Mouse (Mus musculus) cerebellum, postnatal 4 days (tissue): ENCODE measurements around the gene Gh.

Experiments used
- DNase-seq, 2 experiments: peaks; one replicate each; pipeline ENCODE4 v3.0.0; 2022; ENCODE audit warnings: low spot score in 2 of 2, mixed read lengths in 1 of 2

Gene Gh

DNA sequence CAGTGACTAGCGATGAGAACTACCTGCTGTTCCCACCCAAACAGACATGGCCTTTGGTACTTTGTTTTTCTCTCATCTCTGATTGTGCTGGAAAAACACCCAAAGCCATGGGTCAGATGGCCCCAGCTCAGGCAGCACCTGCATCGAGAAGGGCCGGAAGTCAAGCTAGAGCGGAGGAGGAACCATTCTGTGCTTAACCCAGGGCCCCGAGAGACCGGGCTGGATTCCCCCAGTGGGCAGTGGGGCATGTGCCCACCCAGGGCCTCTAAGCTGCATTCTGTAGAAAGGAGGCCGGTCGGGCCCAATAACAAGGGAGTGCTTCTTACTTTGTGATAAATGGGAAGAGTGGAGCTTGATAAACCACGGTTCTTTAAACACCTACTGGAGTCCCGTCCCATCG, 6.5 kb upstream of the Gh start:
- no peak for DNase-seq

DNA sequence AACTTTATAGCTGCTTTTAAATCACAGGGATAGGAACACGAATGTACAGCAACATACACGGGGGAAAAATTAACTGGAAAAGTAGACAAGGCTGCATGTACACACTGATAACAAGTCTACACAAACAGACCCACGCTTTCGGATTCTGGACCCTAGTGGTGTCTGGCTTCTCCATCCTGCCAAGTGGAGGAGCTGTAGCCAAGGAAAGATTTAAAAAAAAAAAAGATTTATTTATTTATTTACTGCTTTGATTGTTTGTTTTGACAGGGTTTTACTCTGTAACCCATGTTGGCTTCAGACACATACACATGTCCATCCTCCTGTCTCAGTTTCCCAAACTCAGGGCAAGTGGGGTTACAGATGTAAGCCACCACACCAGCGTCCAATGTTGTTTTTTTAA, 5.8 kb upstream of the Gh start:
- no peak for DNase-seq

DNA sequence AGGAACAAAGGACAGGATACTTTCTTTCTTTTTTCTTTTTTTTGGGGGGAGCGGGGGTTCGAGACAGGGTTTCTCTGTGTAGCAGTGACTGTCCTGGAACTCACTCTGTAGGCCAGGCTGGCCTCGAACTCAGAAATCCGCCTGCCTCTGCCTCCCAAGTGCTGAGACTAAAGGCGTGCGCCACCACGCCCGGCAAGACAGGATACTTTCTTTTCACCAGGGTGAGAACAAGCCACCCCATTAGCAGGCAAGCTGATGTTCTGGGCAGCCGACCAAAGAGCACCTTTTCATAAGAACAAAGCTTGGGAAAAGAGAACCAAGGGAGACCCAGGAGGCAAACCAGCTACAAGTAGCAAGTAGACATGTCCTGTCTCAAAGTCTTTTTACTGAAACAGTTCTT, 5.1 kb upstream of the Gh start:
- DNase-seq = no peak

DNA sequence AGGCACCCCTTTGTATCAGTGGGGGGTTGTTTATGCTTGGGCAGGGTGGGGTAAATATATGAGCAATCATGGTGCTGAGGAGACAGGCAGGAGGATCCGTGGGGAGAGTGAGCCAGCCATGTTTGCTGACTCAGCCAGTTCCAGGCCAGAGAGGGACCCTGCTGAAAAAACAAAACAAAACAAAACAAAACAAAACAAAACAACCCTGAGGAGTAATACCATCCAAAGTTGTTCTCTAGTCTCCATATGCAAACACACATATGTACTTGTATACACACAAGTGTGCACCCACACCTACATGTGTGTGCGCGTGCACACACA, 4.4 kb upstream of the Gh start:
- no peak for DNase-seq

DNA sequence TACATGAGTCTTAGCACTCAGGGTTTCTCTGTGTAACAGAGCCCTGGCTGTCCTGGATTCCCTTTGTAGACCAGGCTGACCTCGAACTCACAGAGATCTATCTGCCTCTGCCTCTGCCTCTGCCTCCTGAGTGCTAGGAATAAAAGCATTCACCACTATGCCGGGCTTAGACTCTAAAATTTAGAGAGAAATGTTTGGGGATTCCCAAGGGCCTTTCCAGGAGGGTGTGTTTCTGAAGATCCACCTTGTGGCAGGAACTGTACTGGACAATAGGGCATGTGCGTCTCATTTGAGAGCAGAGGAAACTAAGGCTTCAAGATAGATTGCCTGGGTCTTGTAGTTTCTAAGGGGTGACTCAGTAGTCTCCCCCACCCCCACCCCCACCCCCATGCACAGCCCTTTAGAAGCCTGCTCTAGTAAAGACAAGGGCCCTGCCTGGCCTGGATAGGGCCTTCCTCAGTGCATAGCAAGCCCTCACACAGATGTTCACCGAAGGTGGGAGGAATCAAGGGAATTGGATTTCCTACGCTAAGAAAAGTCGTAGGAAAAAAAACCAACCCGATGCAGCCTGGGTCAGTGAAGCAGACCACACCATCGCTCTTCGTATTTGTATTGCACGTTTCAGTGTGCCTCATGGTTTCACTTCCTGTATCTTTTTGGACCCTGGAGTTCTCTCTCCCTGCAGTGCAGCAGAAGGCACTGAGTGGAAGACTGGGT, 3.8 kb upstream of the Gh start:
- DNase-seq = no peak

DNA sequence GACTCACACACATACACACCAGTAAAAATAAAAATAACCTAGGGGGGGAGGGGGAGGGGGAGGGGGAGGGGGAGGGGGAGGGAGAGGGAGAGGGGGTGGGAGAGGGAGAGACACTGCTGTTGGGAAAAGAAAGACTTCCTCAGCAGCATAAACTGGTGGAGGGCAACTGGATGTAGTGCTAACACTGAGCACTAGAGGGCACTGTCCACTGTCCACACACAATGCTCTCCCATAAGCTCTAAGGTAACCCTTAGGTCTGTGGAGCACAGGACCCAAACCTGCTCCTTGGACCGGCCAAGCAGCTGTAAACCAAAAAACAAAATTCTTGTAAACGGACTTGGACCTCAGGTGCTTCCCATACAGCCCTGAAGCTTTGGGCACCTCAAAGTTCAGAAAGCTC, 969 bp upstream of the Gh start:
- peak in 1 of 2 experiments; percentile 56 for DNase-seq

DNA sequence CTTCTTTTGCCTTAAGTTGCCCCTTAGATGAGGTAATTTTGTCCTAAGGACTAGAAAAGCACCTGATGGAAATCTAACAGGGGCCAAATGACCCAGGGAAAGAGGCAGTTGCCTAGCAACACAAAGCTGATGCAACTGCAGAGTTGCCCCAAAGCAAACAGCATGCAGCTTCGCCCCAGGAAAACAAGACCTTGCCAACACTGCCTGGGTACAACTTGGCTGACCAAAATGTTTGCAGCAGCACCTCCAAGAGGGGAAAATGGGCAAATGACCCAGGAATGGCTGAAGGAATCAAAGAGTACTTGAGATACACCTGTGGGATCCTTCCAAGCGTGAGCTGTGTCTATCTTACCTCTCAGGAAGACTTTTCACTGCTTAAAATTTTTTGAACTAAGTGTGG, 9.8 kb downstream of the Gh start:
- DNase-seq = peak in 1 of 2 experiments; percentile 45

DNA sequence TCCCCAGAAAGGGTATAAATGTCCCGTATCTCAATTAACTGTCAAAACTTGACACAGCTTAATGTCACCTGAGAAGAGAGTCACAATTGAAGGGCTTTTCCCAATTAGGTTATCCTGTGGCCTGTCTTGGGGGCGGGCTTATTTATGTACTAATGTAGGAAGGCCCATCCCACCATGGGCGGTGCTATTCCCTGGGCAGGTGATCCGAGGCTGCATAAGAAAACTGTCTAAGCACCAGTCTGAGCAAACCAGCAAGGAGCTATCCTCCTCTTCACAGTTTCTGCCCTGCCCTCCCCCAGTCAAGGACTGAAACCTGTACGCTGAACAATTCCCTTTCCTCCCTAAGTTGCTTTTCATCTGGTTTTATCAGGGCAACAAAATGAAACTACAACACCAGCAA, 11.3 kb downstream of the Gh start:
- no peak for DNase-seq

DNA sequence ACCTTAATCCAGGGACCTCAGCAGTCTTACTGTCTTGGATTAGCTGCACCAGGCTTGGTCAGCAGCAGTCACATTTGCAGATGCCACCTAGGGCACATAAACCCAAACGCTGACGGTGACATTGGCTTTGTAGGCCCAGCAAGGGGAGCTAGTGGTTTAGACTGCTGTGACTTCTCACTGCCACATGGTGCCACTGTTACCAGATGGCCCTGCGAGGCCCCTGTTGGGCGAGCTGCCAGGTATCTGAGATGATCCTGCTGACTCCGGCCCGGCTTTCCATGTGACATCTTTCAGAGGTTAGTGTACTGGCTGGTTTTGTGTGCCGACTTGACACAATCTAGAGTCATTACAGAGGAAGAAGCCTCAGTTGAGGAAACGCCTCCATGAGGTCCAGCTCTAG, 12.3 kb downstream of the Gh start:
- DNase-seq = peak; percentile 60 to 85

DNA sequence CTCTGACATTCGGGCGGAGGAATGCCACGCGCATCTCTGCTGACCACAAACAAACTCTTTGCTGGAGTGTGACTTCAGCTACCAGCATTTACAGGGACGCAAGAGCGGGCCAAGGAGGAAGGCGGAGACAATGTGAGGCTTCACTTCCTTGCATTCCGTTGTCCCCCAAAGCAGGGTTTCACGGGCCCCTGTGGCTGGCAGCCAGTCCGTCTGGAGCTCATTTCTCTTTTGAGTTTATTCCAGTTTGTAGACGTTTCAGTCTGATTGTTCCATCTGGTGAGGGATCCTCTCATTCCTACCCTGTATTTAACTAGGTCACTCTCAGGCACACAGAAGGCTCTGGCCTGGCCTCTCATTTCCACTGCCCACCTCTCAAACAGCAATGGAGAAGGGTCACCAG, 14.7 kb downstream of the Gh start:
- no peak for DNase-seq

DNA sequence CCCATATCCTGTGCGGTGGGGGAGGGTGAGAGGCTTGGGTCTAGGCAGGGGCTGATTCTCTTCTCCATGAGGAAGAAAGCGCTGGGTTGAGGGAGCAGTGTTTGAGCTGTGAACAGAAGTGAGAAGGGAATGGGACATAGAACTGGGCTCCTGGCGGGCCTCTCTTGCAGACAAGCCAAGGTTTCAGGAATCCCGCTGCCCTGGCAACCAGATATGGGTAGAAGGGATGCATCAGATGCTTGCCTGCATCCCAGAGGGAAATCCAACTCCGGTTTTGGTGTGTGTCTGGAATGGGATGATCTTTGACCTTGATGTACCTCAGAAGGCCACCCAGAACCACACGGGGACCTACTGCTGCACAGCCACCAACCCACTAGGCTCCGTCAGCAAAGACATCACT, 15.5 kb downstream of the Gh start:
- no peak for DNase-seq

DNA sequence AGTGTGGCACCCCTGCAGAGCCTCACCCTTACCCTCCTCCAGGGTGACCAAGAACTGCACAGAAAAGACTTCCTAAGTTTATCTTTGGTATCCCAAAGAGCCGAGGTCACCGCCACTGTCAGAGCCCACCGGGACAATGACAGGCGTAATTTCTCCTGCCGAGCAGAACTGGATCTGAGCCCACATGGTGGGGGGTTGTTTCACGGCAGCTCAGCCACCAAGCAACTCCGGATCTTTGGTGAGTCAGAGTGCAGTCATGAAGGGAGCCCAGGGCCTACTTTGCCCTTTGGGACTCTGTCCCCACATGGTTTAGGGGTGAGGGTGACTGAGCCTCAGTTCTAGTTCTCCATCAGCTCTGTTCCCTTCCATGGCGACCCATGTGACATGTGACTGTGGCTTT, 17.5 kb downstream of the Gh start:
- DNase-seq = no peak

DNA sequence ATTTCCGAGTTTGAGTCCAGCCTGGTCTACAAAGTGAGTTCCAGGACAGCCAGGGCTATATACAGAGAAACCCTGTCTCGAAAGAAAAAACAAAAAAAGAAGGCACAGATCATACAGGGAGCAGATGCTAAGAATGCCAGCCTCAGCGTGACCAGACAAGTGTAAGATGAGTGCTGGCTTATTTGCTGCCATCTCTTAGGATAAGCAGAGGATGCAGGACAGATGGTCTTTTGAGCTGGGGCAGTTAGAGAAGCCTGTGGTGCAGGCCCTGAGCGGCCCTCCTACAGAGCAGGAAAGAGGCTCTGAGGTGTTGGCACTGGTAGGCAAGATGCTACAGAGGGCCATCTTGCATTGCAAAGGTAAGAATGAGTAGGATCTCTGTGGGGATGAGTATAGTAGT, 18.3 kb downstream of the Gh start:
- DNase-seq = no peak

DNA sequence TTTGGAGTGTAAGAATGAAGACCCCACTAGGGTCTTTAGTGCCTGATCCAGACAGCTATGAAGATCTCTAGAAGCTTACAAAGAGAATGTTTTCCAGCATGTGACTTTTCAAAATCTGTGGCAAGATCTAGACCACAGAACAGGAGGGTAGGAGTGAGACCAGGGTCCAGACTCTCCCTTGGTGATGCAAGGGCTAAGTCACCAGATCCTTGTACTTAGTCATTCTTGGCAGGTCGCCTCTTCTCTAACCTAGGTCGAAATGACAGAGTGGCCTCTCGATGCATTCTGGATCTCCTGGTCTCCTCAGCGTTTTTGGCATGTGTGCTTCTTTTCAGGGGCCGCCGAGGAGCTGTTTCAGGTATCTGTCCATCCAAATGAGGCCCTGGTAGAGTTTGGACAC, 19.2 kb downstream of the Gh start:
- no peak for DNase-seq

DNA sequence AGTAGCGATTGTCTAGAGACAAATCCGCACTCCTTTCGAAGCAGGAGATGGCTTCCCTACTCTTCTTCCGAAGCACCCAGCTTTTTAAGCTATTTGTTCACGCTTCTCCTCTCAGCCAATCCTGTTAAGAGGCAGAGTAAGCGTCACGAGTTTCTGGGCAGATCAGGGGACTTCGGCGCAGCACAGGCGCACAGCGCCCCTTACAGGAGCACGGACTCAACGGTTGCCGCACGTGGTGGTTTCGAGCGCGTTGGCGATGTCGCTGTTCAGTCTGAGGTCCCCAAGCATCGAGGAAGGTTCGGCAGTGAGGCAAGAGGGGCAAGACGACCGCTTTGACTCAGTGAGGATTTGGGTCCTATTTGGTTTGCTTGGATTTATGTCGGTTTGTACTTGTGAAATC, 25.2 kb downstream of the Gh start, which contains the start of gene Tcam1:
TSS of gene Tcam1 (plus strand) at position 219 of the 400 bp plus-strand sequence.
- peak; percentile 92 to 96 for DNase-seq

DNA sequence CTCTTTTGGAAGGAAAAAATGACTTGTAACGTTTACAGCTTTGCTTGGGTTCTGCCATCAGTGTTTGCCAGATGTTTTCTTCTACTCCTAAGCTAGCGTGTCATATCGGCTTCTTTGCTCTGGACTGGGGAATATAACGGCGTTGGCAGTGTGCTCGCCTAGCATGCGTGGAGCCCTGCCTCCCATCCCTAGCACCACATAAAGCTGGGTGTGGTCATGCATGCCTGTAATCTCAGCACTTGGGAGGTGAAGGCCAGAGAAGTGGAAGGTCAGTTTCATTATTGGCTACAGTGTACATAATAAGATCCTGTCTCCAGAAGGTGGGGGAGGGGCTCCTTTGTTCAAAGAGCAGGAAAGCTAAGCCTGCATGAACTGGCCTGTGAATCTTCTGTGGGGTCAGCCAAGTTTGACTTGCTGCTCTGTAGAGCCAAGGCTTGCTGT, 26.7 kb downstream of the Gh start:
- no peak for DNase-seq

DNA sequence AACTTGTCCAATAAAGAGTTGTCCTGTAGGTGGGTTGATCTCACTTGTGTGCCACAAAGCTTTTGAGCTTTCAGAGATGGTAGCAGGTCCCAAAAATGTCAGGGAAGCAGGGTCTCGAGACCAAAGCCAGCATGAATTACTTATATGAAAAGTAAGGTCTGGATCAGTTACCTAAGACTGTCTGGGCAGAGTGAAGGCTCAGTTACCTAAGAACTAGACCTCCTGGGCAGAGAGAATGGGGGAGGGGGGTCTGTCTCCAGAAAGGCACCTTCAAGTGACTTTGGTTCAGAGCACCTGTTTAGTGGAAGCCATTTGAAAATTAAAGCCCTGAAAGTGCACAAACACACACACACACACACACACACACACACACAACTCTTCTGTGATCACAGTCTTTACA, 27.3 kb downstream of the Gh start:
- no peak for DNase-seq

DNA sequence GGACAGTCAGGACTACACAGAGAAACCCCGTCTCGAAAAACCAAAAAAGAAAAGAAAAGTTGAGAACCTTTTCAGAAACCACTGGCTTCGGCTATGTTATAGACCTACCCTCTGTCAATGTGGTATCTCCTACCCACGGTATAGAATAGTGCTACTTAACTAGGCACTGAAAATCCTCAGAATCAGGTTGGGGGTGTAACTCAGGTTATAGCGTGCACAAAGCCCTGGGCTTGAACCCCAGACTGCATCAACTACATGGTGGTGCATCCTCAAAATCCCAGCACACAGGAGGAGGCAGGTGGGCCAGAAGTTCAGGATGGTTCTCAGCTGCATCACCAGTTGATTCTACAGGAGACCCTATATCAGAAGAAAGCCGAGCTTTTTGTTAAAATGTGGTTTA, 27.9 kb downstream of the Gh start:
- DNase-seq = no peak

DNA sequence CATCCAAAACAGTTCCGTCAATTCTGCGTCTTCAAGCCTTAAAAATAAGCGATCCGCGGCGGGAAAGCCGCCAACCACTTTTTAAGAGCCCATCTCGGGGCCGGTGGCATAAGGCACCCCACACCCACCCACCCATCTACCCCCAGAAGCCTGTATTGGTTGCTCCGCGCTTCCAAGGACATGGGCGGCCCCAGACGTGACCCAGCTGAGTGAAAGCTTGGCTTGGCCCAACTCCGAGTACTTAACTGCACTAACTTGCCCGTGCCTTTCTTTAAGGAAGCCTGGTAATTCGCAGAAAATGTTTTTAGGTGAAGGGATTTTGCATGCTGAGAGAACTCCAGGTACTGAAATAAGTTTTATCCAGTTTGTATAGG, 28.4 kb downstream of the Gh start:
- no peak for DNase-seq

DNA sequence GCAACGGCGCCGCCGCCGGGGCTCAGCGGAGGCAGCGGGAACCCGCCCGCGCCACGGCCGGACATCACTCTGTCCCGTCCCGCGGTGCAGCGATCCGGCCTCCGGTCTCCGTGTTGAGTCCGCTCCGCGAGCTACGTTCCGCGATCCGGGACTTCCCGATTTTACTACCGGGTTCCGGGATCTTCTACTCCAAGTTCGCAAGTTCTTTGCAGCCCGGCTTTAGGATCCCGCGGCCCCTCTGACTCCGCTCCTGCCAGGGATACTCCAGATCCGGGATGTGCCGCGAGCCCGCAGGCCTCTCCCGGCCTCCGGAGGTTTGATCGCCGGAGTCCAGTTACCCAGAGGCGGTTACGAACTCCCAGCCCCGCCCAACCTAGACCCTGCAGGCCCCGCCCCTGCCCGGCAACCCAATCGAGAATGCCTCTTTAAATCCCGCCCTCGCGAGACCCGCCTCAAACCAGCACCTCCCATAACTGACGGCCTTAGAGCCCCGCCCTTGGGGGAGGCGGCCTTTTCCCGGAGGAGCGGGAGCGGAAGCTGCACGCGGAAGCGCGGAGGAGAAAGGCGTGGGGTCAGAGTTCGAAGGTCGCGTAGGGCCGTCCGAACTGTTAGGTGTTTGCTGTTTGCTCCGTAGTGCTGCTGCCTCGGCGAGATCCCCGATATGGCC, 28.9 kb downstream of the Gh start, which contains the start of gene Smarcd2:
TSS of gene Smarcd2 (minus strand) at position 329 of the 667 bp plus-strand sequence.
- DNase-seq = peak; percentile 94 to 98

DNA sequence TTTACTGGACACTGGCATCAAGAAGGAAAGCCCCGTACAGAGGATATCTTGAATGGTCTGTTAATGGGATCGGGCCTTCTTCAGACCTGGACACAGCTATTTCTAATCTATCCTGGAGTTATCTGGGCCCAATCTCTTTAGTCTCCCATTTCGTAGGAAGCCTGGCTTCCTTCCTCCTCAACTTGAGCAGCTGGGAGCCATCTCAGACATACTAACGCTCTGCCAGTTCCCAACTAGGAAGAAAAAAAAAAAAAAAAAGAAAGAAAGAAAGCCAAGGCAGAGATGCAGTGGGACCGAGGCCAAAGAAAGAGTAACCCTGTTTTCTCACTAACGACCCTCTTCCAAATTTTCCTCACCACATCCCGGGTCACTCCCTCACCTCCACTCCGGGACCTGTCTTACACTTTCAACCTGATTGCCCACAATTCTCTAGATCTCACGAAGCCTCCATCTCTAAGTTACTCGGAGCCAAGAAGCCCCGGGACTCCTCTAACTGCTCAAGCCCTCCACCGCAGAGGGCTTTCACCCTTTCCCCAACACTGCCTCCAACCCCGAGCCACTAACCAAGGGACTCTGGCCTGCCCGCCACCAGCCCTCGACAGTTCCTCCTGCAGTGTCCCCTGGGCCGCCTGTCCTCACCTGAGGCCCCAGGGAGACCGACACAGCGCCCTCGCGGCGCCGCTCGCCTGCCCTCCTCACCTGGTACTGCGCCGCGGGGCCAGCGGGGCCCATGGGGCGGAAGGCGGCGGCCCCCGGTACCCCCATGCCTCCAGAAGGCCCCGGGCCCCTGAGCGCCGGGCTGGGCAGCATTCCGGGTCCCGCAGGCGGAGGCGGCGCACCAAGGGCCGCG, 29.6 kb downstream of the Gh start:
- peak in 1 of 2 experiments; percentile 30 for DNase-seq

DNA sequence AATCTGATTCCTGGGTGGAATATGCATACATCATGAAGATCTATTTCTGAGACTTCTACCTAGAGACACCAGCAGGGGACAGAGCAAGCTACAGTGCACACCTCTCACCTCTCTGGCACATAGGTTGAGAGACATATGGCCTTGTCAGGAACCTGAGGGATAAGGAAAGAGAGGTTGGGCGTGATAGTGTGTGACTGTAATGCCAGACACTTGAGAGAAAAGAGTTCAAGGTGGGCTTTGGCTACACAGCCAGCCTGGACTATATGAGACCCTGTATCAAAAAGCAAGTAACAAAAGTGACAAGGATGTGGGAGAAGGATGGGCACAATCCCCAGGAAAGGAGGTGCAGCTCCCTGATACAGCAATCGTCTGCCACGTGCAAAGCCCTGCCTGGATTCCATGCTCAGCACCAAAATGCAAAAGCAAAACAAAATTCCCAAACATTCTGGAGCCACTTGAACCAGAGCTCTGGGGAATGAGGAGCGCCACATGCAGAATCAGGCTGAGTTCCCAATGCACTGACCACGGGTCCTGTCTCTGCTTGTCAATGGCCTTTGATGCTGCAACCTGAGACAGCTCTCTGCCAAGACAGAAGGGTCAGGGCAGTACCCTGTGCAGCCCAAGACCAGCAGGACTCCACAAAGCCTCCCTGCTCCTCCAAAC, 30.4 kb downstream of the Gh start:
- no peak for DNase-seq
